Mouse (Mus musculus) NIH3T3 (cell line): ENCODE results near the gene Uba3.

Experiments
- DNase-seq: peaks from one replicate; pipeline ENCODE4 v3.0.0-alpha.2; 2012; ENCODE audit warnings: low read depth

Gene Uba3

DNA sequence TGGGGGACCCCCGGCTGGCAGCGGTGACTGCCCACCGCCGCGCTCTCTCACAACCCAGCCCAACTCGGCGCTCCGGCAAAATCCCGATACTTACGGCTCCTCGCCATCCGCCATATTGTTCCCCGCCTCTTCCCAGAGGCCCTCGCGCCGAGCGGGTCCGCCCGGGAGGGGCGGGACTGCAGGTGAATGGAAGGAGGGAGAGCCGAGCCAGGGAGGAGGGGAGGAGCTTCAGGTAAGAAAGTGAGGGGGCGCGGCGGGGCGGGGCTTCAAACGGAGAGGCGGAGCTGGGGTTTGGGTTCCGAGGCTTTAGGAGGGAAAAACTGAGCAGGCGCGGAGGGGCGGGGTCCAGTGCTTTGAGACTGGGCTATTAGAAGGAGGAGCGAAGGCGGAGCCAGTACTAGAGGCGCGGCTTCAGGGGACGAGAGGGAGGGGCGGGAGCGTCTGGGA lies at the start of gene Uba3:
Uba3 (minus strand) TSS at position 209 of the 447 bp plus-strand sequence.
- peak; percentile 100 for DNase-seq

DNA sequence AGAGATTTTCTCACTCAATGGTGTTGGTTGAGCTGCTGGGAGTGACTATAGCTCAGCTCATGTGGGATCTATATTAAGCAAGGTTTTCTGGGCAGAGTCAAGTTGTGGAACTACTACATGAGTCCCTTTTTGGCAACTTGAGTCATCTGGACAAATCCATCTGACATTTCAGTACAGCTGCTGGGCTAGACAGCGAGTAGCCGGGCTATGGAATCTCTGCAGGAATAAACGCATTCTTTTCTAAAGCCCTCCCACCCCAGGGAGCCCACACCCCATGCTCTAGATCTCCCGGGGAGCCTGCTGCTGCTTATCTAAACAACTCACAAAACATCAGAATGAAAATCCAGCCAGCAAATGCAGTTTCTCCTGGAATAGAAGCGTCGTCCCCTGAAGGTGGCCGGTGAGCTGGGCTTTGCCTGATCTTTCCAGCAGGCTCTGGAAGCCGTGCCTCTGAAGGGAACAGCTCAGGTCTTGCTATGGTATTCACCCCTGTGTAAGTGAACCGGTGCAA lies 47.3 kb upstream of the Uba3 start, which contains the start of gene Lmod3:
Lmod3 (minus strand) TSS at position 49 of the 511 bp plus-strand sequence.
- no peak for DNase-seq

DNA sequence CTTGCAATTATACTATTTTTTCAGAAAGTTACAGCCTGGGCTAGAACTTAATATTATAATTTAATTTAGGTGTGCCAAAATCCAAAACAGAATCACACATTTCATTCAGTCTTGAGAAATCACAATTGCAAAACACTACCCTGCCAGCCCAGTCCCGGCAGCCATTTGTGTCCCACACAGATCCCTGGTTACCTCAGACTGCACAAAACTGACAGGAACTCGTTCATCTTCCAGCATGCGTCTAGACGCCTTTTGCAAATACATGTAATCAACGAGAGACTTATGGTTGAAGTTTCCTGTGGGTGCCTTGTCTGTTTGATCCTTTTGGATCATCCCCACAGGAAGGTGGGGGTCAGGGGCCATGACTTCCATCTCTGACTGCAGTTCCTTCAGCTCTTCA lies 46.6 kb upstream of the Uba3 start:
- DNase-seq: no peak

DNA sequence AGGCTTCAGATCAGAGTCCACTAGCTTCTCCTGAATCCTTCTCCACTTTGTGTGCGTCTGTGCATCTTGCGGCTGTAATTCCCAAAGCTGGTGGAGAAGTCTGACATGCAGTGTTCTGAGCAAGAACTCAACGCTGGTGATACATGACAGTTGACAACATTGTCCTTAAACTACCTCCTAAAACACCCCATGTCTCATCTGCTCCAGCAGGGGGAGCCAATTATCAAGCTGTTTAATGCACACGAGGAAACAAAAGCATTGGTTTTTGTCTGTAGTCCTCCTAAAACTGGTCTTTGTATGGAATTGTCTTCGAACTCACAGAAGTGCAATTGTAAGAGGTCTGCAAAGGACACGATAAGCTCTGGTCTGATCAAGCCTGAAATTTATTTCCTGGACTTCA lies 45.5 kb upstream of the Uba3 start:
- peak; percentile 77 for DNase-seq

DNA sequence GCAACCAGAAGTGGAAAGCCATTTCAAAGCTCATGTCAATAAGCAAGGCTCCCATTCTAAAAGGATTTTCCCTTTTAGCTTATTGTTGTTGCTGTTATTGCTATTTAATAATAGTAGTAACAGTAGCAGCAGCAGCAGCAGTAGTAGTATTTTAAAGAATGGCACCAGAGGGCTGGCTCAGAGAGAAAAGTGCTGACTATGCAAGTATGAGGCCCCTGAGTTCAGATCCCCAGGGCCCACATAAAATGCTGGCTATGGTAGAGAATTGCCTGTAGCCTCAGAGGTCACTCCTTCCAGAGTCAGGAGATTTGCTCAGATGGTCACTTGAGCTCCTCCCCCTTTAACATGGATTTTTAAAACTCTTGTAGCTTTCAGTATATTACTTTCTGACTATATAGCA lies 39.8 kb upstream of the Uba3 start:
- no peak for DNase-seq

DNA sequence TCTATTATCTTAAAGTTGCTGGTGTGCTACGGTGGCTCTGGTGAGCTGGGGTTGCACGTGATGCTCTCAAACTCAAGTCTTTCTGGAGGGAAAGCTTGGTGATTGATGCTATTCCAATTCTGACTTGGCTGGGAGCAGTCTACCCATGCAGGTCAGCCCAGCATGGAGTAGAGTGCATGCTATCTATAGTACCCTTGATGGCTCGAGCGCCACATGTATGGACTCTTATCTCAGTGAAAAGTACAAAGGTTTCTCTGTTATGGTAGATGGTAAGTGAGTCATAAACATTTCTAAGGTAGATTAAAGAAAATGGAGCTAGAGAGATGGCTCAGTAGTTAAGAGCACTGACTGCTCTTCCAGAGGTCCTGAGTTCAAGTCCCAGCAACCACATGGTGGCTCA lies 37.1 kb upstream of the Uba3 start:
- no peak for DNase-seq

DNA sequence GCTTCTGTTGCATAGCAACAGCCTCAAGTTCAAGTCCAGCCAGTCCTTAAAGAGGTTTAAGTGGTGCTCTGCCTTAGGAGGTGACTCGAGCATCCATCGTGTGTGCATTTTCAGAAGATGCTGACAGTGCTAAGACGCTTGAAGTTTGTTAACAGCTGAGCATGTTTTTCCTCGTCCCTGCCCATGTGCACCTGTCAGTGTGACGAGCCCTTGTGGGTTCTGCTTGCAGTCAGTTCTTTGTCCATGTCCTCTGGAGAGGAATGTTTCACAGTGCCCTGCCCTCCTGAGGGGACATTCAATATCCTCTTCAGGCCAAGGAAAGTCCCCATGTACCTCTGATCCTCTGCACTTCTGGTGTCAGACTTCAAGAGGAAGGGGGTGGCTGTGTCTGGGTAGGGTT lies 34.6 kb upstream of the Uba3 start:
- no peak for DNase-seq

DNA sequence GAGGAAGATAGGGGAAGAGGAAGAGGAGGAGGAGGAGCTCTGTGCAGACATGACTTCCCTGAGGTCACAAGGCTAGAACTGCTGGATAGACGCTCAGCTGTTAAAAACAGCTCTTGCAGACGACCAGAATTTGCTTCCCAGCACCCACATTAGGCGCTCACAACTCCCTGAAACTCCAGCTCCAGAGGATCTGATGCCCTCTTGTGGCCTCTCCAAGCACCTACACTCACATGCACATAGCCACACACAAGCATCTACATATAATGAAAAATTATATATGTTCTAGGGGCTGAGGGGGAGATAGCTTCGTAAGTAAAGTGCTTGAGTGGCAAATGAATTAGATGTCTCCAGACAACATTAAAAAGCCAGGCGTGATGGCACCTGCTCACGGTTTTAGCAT lies 33.9 kb upstream of the Uba3 start:
- DNase-seq: no peak

DNA sequence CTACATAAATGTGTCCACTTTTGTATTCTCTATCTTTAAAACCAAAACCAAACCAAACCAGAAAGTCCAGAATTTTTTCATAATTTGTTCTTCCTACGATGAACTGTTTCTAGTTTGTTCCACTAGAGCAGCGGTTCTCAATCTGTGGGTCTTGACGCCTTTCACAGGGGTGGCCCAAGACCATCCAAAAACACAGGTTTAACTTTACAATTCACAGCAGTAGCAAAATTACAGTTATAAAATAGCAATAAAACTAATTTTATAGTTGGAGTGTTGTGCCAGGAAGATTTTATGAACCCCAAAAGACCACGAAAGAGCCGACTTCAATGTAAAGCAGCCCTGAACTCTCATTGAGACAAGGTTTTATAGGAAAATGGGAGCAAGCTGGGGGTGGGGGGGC lies 30.6 kb upstream of the Uba3 start:
- no peak for DNase-seq

DNA sequence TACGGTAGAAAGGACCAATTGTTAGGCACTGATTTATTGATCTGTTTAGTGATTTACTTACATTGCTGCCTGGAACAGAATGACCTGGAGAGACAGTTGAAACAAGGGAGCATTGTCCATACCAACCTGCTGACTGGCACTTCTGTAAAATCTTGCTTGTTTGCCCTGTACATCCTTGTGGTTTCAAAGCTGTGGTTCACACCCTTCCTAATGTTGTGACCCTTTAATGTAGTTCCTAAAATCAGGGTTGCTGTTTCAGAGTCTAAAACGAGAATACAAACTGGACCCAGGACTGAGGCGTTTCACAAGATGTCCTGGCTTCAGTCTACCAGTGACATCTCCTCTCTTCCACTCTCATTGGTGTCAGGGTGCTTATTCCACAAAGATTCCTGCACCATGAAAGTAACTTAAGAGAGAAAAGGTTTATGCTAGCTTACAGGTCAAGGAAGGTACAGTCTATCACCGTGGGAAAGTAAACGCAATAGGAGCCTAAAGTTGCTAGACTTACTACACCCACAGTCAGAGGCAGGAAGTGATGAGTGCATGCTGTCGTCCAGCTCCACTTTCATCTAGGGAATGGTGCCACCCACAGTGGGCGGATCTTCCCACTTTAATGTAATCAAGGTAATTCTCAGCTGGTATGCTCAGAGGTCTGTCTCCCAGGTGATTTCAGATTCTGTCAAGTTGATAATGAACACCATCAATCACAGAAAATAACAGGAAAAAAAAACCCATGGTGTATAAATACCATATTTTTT lies 29.6 kb upstream of the Uba3 start:
- DNase-seq: no peak

DNA sequence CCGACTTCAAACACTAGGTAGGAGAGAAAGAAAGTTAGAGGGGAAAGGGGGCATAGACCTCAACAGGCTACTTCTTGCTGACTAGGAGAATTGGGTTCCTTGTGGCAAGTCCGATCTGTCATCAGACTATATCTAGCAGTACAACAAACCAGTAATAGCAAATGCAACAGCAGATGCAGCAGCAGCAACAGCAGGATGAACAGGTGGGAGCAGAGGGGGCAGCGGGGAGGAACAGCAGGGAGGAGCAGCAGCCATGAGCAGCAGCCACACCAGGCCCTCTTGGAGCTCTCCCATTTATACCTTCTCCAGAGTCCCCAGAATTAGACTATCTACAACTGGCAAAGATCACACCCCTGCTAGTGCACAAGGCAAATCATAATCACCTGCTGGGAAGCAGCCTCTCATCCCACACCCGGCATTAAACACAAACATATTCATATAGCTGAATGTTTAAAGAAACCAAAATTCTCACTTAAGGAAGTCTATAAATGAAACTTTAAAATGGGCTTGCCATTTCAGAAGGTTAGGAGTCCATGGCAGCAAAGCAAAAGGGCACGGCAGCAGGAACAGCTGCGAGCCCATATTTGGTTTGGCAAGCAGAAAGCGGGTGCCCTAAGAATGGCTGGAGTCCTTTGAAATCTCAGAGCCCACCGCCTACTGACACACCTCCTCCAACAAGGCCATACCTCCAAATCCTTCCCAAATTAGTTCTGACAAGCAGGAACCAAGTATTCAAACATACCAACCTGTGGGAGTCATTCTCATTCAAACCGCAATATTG lies 21.8 kb upstream of the Uba3 start:
- no peak for DNase-seq

DNA sequence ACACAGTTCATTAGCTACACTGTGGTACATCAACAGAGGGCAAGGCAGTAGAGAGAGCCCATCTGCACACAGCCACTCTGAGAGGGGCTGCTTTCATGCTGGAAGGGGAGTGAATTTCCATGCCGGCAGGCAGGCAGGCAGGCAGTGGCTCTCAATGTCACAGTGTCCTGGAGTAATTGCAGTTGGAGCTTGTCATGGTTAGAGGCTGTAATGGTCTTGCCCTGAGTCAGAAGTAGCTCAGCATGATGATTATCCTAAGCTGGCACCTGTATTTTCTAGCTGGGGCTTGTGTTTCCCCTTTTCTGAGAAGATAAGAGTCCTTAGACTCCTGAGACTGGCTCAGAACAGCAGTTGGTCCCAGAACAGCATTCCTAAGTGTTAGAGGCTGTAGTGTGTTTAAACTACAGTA lies 20.6 kb upstream of the Uba3 start:
- no peak for DNase-seq

DNA sequence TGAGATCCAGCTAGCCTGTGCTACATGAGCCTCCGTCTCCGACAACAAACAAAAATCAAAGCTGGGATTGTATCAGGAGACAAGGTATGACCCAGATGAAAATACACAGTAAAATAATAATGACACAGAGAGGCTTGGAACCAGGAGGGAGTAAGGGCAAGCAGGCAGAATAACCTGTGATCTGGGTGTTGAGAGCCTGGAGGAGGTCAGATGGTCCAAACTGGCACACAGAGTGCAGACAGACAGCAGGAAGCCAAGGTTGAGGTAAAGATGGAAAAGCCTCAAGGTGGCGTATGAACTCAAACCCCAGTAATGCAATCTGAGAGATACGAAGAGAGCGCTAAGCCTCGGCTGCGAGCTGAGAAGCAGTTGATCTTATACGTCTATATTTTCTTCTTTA lies 19.1 kb upstream of the Uba3 start:
- DNase-seq: no peak

DNA sequence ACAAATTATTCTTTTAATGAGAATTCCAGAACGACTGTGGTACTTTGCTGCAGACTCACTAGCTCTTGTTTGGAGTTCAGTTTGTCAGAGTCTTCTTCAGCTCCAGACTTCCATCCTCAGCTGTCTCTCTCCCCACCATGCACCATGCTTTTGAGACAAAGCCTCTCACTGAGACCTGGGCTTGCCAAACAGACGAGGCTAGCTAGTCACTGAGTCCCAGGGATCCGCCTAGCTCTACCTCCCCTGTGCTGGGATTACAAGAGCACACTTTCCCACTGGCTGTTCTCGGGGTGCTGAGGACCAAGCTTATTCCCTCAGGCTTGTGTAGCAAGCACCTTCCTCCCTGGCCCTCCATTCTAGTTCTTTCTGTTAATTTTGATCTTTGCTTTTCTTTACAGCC lies 18.1 kb upstream of the Uba3 start:
- no peak for DNase-seq

DNA sequence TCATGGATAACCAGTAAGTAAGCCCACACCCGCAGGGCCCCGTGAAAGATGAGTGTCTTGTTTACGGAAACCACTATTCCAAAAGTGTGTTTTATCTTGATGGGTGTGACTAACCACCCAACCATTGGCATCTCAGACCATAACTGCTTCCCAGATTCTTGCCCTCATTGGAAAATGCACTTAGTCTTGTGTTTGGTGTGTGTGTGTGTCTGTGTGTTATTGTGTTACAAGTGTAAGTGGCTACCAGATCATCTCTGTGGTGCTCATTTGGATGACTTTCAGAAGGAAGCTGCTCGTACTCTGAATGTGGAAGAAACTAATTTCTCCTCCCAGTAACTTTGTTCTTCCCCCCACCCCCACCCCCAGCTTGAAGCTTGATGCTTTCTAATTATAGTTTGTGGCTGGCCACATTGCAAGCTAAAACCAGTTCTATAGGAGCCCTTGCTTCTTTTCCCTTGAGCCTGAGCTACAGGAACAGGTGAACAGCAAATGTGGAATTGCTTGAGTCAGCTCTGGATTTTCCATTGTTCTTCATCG lies 17.6 kb upstream of the Uba3 start:
- peak; percentile 79 for DNase-seq

DNA sequence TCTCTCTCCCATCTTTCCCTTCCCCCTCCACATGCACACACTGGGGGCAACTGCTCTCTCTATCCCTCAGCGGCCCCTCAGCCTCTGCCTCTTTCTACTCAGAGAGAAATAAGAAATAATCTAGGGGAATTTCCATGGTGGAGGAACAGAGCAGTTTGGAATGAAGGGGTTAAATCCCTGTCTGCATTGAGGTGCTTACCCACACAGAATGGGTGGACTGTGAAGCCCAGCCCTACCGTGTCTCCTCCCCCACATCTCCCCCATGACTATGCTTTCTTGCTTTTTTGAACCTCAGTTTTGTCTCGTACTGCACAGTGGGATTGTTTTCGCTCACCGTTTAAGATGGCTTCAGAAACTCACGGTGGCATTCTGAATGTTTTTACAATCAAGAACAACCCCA lies 16.9 kb upstream of the Uba3 start:
- DNase-seq: peak; percentile 35

DNA sequence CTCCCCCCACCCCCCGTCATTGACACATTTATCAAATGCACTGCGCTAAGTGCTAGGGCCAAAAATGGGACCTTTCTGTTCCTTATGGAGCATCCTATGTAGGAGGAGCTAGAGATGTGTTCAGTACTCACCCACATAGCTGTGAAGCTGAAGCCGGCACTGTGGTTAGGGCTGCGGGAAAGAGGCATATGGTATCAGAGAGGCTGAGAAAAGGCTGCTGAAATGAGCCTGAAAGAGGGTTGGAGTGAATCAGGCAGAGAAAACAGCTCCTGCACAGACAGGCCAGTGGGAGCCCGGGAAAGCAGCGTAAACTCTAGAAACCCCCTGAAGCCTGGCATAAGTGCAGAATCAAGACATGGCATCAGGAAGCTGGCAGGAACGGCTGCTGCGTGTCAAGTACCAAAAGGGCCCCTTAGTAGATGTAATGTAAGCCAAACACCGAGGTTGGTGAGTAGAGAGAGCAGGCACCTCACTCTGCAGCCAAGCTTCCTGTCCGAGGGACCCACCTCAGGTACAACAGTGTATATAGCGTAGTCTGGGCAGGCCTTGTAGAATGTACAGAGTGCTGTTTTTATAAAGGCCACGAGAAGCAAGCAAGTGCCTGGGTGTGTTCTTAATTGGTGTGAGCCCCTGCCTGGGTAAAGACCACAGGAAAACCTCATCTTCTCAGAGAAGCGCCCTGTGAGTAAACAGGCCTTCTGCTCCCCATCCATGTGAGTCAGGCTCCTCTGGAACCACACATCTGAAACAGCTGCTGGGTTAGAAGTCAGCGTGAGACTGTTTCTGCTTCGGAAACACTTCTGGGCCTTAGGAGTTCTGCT lies 16.0 kb upstream of the Uba3 start:
- peak; percentile 63 for DNase-seq

DNA sequence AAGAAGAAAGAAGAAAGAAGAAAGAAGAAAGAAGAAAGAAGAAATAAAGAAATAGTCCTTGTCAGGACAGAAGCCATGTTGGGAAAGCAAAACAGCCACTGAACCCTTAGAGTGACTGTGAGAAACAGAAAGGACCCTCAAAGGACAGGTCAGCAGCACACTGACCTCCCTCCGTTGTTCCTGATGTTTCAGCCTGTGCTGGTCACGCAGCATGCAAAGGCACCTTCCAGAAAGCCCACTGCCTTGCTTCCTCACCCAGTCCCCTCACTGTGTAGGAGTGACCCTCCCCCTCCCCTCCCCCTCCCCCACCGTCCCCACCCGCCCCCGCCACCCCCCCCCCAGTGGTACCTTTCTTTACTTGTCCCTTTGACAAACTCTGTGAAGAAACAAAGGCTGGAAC lies 15.2 kb upstream of the Uba3 start:
- no peak for DNase-seq

DNA sequence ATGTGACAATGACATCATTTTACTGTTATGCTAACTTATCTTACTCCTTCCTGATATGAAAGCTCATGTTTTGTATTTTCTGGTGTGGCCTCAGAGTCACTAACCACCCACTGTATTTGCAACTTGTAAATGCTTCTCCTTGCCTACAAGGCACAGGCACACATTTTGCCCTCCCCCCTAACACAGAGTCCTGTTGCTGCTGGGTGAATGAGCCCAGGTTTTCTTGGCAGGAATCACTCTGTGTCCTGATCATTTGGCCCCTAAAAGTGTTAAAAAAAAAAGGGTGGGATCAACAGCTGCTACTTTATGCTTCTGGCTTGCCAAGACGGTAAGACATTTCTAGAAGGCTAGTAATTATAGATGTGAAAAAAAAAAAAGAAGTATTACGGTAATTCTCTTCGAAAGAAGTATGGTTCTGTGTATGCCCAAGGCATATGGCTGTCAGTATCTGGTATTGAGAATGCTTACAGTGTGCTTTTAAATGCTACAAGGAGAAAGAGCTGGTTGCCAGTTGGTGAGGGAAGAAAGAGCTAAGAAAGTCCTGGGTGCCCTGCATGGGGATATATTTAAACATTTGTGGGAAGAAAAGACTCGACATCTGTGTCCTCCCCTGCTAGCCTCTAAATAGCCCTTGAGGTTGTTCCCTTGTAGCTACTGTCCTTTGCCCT lies 10.8 kb upstream of the Uba3 start:
- DNase-seq: no peak

DNA sequence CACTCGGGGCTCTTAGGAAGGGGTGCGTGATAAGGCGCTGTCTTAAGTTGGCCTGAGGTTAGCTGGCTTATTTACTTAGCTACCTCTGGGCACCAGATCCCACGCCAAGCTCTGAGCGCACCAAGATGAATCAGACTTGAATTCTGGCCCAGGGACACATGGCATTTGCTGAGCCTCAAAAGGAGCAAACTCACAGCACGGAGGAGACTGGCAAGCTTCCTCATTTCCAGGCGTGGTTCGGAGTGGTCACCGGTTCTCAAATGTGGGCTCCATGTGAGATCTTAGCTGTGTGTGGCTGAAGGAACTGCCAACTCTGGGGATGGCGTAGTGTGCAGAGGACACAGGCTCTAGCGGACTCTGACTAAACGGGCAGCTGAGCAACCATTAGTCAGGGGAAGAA lies 6.5 kb upstream of the Uba3 start:
- peak; percentile 90 for DNase-seq

DNA sequence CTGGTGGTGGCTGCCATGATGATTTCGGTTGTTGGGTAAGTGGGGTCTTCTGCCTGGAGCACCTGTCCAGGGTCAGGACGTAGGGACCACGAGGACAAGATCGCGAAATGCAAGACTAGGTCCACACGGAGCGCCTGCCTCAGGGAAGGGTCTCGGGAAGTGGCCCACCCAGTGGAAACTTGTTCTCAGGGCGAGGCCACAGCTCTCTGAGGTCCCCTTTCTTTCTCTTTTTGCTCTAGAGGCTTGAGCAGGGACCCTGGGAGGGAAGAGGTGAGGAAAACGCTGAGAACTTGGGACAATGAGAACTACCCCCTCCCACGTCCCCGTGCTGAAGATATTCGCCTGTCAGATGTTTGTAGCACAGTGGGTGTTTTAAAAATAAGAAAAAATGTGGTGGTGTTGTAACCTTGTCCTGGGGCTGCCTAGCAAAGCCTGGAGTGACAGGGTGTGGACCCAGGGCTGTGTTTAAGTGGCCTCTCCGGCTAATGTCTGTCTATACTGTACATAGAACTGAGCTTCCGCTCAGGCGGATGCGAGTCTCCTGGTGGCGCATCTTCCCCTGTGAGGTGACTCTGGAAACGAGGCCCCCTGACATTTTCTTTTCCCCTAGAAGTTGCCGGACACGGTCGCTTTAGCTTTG lies 5.6 kb upstream of the Uba3 start:
- peak; percentile 35 for DNase-seq
